Mouse (Mus musculus): ENCODE measurements around the gene Fam47e.

Gene Fam47e

GRCm38 (mm10) chr5:92604452-92605247 lies 49.8 kb downstream of the Fam47e start:
- WGBS, result 48% methylated on average over 10 of the region's 10 CpGs

- WGBS, result 92% methylated on average over 5 of the region's 5 CpGs
These were observed 52.8 kb downstream of the Fam47e start for GRCm38 (mm10) chr5:92607492-92608229.

GRCm38 (mm10) chr5:92612756-92613155 lies 57.9 kb downstream of the Fam47e start:
- 96% methylated on average over 4 of the region's 4 CpGs for WGBS

GRCm38 (mm10) chr5:92621883-92622282 lies 67.0 kb downstream of the Fam47e start:
- WGBS, result 84% methylated on average over 5 of the region's 5 CpGs

- 85% methylated on average over 7 of the region's 7 CpGs for WGBS
These were observed 73.0 kb downstream of the Fam47e start for GRCm38 (mm10) chr5:92627896-92628295.

- WGBS, result 73% methylated on average over 4 of the region's 4 CpGs
These were observed 78.7 kb downstream of the Fam47e start for GRCm38 (mm10) chr5:92633526-92633925.

GRCm38 (mm10) chr5:92634916-92635315 lies 80.0 kb downstream of the Fam47e start:
- 76% methylated on average over 3 of the region's 3 CpGs for WGBS

- 85% methylated on average over 5 of the region's 5 CpGs for WGBS
These were observed 81.0 kb downstream of the Fam47e start for GRCm38 (mm10) chr5:92635891-92636290.

GRCm38 (mm10) chr5:92640861-92641260 lies 86.0 kb downstream of the Fam47e start:
- 91% methylated on average over 3 of the region's 3 CpGs for WGBS
